Mouse (Mus musculus) neural tube, embryonic 13.5 days (tissue): Measurements from ENCODE around the gene Npcd. TPM values are rescaled to one million over a fixed set of nuclear protein-coding genes. Genes with fewer than 3 reads are reported as not detected.
A peak's percentile ranks its signal among the peaks of the same experiment; 100 is the strongest.

Source experiments
- ATAC-seq: fragments of 200-750 bp; cut with Nextera tagmentation; 2 replicates; pipeline ENCODE4 v1.8.0; 2017; ENCODE audit warnings: low read depth, mild to moderate bottlenecking, moderate TSS enrichment, moderate library complexity
- H3K27ac ChIP-seq: fragments of 300-500 bp; sonication (generic); replicated peaks from 2 replicates; pipeline ENCODE4 v1.5.1; 2015; ENCODE audit warnings: moderate library complexity, mild to moderate bottlenecking, inconsistent platforms
- H3K27me3 ChIP-seq: fragments of 300-500 bp; sonication (generic); 2 replicates; pipeline ENCODE4 v1.6.1; 2015; ENCODE audit warnings: mild to moderate bottlenecking, inconsistent platforms
- H3K36me3 ChIP-seq: fragments of 300-500 bp; sonication (generic); 2 replicates; pipeline ENCODE4 v1.6.1; 2015; ENCODE audit warnings: mild to moderate bottlenecking, inconsistent platforms
- H3K4me1 ChIP-seq: fragments of 300-500 bp; sonication (generic); replicated peaks from 2 replicates; pipeline ENCODE4 v1.6.1; 2015; ENCODE audit warnings: inconsistent platforms
- H3K4me2 ChIP-seq: fragments of 300-500 bp; sonication (generic); 2 replicates; pipeline ENCODE4 v1.6.1; 2015; ENCODE audit warnings: inconsistent platforms, mild to moderate bottlenecking, moderate library complexity
- H3K4me3 ChIP-seq: fragments of 300-500 bp; sonication (generic); 2 replicates; pipeline ENCODE4 v1.5.1; 2015; ENCODE audit warnings: mild to moderate bottlenecking, inconsistent platforms
- H3K9ac ChIP-seq: fragments of 300-500 bp; sonication (generic); 2 replicates; pipeline ENCODE4 v1.6.1; 2015; ENCODE audit warnings: moderate library complexity, mild to moderate bottlenecking, inconsistent platforms
- H3K9me3 ChIP-seq: fragments of 300-500 bp; sonication (generic); 2 replicates; pipeline ENCODE4 v1.6.1; 2016; ENCODE audit warnings: inconsistent platforms
- WGBS: fragments of 180-500 bp; shearing (Covaris S2); methylation state at CpG from one replicate; pipeline ENCODE4 v1.1.7; 2015; 5-methylcytosine and 5-hydroxymethylcytosine counted together
- polyA plus RNA-seq: library from polyadenylated mRNA; unstranded; fragments of >200 nt; fragmentation: Nextera tagmentation; extraction: Ambion mirVana; gene quantifications from 2 replicates; pipeline ENCODE4 v1.2.1, GENCODE M21; 2015

Npcd gene
- polyA plus RNA-seq, 1 experiment from 2014 or later, result not detected

GRCm38 (mm10) chr15:79744001-79744400 lies 90.0 kb downstream of the Npcd start:
- Histone ChIP-seq H3K4me1 (peaks cover 32% of the 10 kb centered on the region), H3K4me3 (no peak overlapping the region), H3K9me3 (no peaks in the 10 kb centered on the region), H3K9ac (no peak overlapping the region), H3K27ac (no peak overlapping the region), H3K4me2 (no peak overlapping the region), H3K27me3 (no peaks in the 10 kb centered on the region), H3K36me3 (peaks cover 9% of the 10 kb centered on the region)
- WGBS, result 91% methylated on average over 11 of the region's 11 CpGs
- no peak for ATAC-seq

- Histone ChIP-seq H3K4me1 (peaks cover 40% of the 10 kb centered on the region), H3K27ac (peak overlapping the region; percentile 79), H3K4me3 (peak overlapping the region; percentile 97), H3K9me3 (no peaks in the 10 kb centered on the region), H3K4me2 (peak overlapping the region; percentile 84), H3K27me3 (no peaks in the 10 kb centered on the region), H3K36me3 (peaks cover 22% of the 10 kb centered on the region), H3K9ac (peak overlapping the region; percentile 96)
- ATAC-seq, result no peak
- WGBS, result under 1% methylated on average over 23 of the region's 23 CpGs
These were observed 91.4 kb downstream of the Npcd start for GRCm38 (mm10) chr15:79742706-79743023.

GRCm38 (mm10) chr15:79741921-79742705 lies 91.9 kb downstream of the Npcd start, which contains the start of gene Sun2:
Gene Sun2, minus strand, starts transcription at chr15:79742536.
- Histone ChIP-seq H3K27me3 (no peaks in the 10 kb centered on the region), H3K9ac (peak within 1 kb of the TSS; percentile 96), H3K4me1 (peaks cover 40% of the 10 kb centered on the region), H3K9me3 (no peaks in the 10 kb centered on the region), H3K36me3 (peaks cover 28% of the 10 kb centered on the region), H3K27ac (peak within 1 kb of the TSS; percentile 79), H3K4me2 (peak within 1 kb of the TSS; percentile 84), H3K4me3 (peak within 1 kb of the TSS; percentile 97)
- WGBS, result under 1% methylated on average over 78 of the region's 93 CpGs
- ATAC-seq, result peak; percentile 94

GRCm38 (mm10) chr15:79741173-79741858 lies 92.7 kb downstream of the Npcd start:
- 34% methylated on average over 14 of the region's 14 CpGs for WGBS
- no peaks in the 10 kb centered on the region for H3K9me3 ChIP-seq
- peaks cover 36% of the 10 kb centered on the region for H3K36me3 ChIP-seq
- peak overlapping the region; percentile 84 for H3K4me2 ChIP-seq
- no peaks in the 10 kb centered on the region for H3K27me3 ChIP-seq
- peak overlapping the region; percentile 97 for H3K4me3 ChIP-seq
- H3K27ac ChIP-seq, result peak overlapping the region; percentile 79
- peak overlapping the region; percentile 96 for H3K9ac ChIP-seq
- no peak for ATAC-seq
- H3K4me1 ChIP-seq, result peaks cover 40% of the 10 kb centered on the region

GRCm38 (mm10) chr15:79740739-79741138 lies 93.3 kb downstream of the Npcd start:
- H3K4me3 ChIP-seq, result peak overlapping the region; percentile 97
- peak overlapping the region; percentile 96 for H3K9ac ChIP-seq
- H3K4me1 ChIP-seq, result peaks cover 40% of the 10 kb centered on the region
- no peak for ATAC-seq
- peak overlapping the region; percentile 84 for H3K4me2 ChIP-seq
- no peaks in the 10 kb centered on the region for H3K9me3 ChIP-seq
- 80% methylated on average over 3 of the region's 3 CpGs for WGBS
- H3K36me3 ChIP-seq, result peaks cover 40% of the 10 kb centered on the region
- H3K27me3 ChIP-seq, result no peaks in the 10 kb centered on the region
- no peak overlapping the region for H3K27ac ChIP-seq

Other genes with a start within 250 kb of the Npcd start
- gene Dmc1, start 229.1 kb downstream of the Npcd start, polyA plus RNA-seq, result 1.1 and 1.2 TPM in 2 replicates
- gene Fam227a, start 175.3 kb downstream of the Npcd start, polyA plus RNA-seq, result 5.3 and 6.2 TPM in 2 replicates
- 82.6 and 85.6 TPM in 2 replicates for gene Cby1, start 175.0 kb downstream of the Npcd start, polyA plus RNA-seq
- gene Tomm22, start 163.4 kb downstream of the Npcd start, polyA plus RNA-seq, result 263 and 294 TPM in 2 replicates
- 20.9 and 21.3 TPM in 2 replicates for gene Josd1, start 146.3 kb downstream of the Npcd start, polyA plus RNA-seq
- 38.1 and 40.9 TPM in 2 replicates for gene Gtpbp1, start 143.4 kb downstream of the Npcd start, polyA plus RNA-seq
- gene Sun2, start 91.7 kb downstream of the Npcd start, polyA plus RNA-seq, result 6.9 and 11.1 TPM in 2 replicates
- 69.7 and 72.1 TPM in 2 replicates for gene Dnal4, start 56.4 kb downstream of the Npcd start, polyA plus RNA-seq
- 19.9 and 22.1 TPM in 2 replicates for gene Nptxr, start 29.5 kb downstream of the Npcd start, polyA plus RNA-seq
- 39.8 and 42.0 TPM in 2 replicates for gene Cbx6, start 451 bp upstream of the Npcd start, polyA plus RNA-seq
- 4.6 and 5.2 TPM in 2 replicates for gene Apobec3, start 57.4 kb upstream of the Npcd start, polyA plus RNA-seq
- 3.0 and 3.3 TPM in 2 replicates for gene Cbx7, start 136.9 kb upstream of the Npcd start, polyA plus RNA-seq
- gene Pdgfb, start 180.7 kb upstream of the Npcd start, polyA plus RNA-seq, result 3.3 TPM in 2 replicates